Mouse (Mus musculus) stomach, postnatal 0 days (tissue): Measurements from ENCODE around the gene Arid1b. TPM values are rescaled to one million over a fixed set of nuclear protein-coding genes. Genes with fewer than 3 reads are reported as not detected.
A peak's percentile ranks its signal among the peaks of the same experiment; 100 is the strongest.

ENCODE experiments used
- ATAC-seq: fragments of 200-750 bp; cut with Nextera tagmentation; 2 replicates; pipeline ENCODE4 v1.8.0; 2017; ENCODE audit not compliant: low FRiP score, low TSS enrichment
- DNase-seq: peaks from one replicate; pipeline ENCODE4 v3.0.0-alpha.2; 2016; ENCODE audit warnings: low spot score
- H3K27ac ChIP-seq: fragments of 300-500 bp; sonication (generic); replicated peaks from 2 replicates; pipeline ENCODE4 v1.5.1; 2014; ENCODE audit warnings: mild to moderate bottlenecking, control low read depth
- H3K27me3 ChIP-seq: fragments of 300-500 bp; sonication (generic); 2 replicates; pipeline ENCODE4 v1.6.1; 2014; ENCODE audit warnings: low read length; ENCODE audit not compliant: control insufficient read depth, insufficient read depth
- H3K36me3 ChIP-seq: fragments of 300-500 bp; sonication (generic); 2 replicates; pipeline ENCODE4 v1.6.1; 2014; ENCODE audit warnings: low read length, mixed read lengths; ENCODE audit not compliant: control insufficient read depth, insufficient read depth
- H3K4me1 ChIP-seq: fragments of 300-500 bp; sonication (generic); replicated peaks from 2 replicates; pipeline ENCODE4 v1.6.1; 2014; ENCODE audit warnings: antibody characterized with exemption; ENCODE audit not compliant: control insufficient read depth, insufficient read depth
- H3K4me2 ChIP-seq: fragments of 300-500 bp; sonication (generic); replicated peaks from 2 replicates; pipeline ENCODE4 v1.6.1; 2014; ENCODE audit warnings: low read depth, mild to moderate bottlenecking, control low read depth, moderate library complexity
- H3K4me3 ChIP-seq: fragments of 300-500 bp; sonication (generic); 2 replicates; pipeline ENCODE4 v1.5.1; 2014; ENCODE audit warnings: low read depth, low read length, control low read depth
- H3K9ac ChIP-seq: fragments of 300-500 bp; sonication (generic); 2 replicates; pipeline ENCODE4 v1.6.1; 2014; ENCODE audit warnings: mild to moderate bottlenecking, low read length, control low read depth, mixed read lengths
- H3K9me3 ChIP-seq: fragments of 300-500 bp; sonication (generic); 2 replicates; pipeline ENCODE4 v1.6.1; 2016; ENCODE audit warnings: low read length; ENCODE audit not compliant: control insufficient read depth
- CTCF ChIP-seq: IDR thresholded peaks from 2 replicates; pipeline ENCODE4 v1.5.1; 2016; ENCODE audit warnings: antibody characterized with exemption, low read depth, mild to moderate bottlenecking, moderate library complexity
- EP300 ChIP-seq: optimal IDR thresholded peaks from 2 replicates; pipeline ENCODE3; 2016; ENCODE audit warnings: antibody characterized with exemption
- WGBS: fragments of 180-500 bp; shearing (Covaris S2); extraction: QIAGEN DNeasy Blood & Tissue Kit; methylation state at CpG from one replicate; pipeline ENCODE4 v1.1.7; 2014; 5-methylcytosine and 5-hydroxymethylcytosine counted together
- polyA plus RNA-seq: library from polyadenylated mRNA; unstranded; fragments of >200 nt; fragmentation: Nextera tagmentation; extraction: Ambion mirVana; gene quantifications from 2 replicates; pipeline ENCODE4 v1.2.1, GENCODE M21; 2015

Gene Arid1b
- polyA plus RNA-seq, 1 experiment from 2014 or later = 5.6 TPM

GRCm38 (mm10) chr17:4990911-4991560, 3.1 kb upstream of the Arid1b start:
- H3K4me3 ChIP-seq = no peak overlapping the region
- peak overlapping the region; percentile 36 for H3K4me2 ChIP-seq
- peak overlapping the region; percentile 82 for H3K27ac ChIP-seq
- H3K9ac ChIP-seq = peak overlapping the region; percentile 27; the same call in 1 of the 2 replicates
- ATAC-seq = no peak
- H3K9me3 ChIP-seq = no peaks in the 10 kb centered on the region
- DNase-seq = no peak
- H3K4me1 ChIP-seq = no peaks in the 10 kb centered on the region
- WGBS = 53% methylated on average over 16 of the region's 16 CpGs
- TF ChIP-seq EP300 = no peak
- no peak for TF ChIP-seq CTCF
- no peaks in the 10 kb centered on the region for H3K27me3 ChIP-seq
- H3K36me3 ChIP-seq = no peaks in the 10 kb centered on the region

DNA sequence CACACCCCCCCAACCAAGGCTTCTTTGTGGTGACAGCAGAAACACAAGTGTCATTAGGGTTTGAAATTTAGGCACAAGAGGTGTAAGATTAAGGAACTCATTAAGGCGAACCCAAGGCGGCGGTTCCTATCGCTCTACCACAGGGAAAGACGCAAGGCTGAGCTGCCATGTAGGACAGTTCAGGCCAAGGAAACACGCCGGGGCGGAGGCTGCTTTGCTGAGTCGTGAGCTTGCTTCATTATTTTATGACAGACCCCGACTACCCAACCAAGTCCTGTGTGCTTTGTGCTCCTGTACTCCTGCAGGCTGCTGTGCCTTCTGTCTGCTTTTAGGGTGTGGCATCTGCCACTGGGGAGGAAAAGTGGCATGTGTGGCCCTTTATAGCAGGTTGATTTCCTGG, 2.5 kb upstream of the Arid1b start:
- Histone ChIP-seq H3K9ac (peak overlapping the region; percentile 27; the same call in 1 of the 2 replicates), H3K27ac (peak overlapping the region; percentile 82), H3K4me2 (peak overlapping the region; percentile 36), H3K4me1 (no peaks in the 10 kb centered on the region), H3K9me3 (no peaks in the 10 kb centered on the region), H3K4me3 (peak overlapping the region; percentile 6; the same call in 1 of the 2 replicates), H3K36me3 (no peaks in the 10 kb centered on the region), H3K27me3 (no peaks in the 10 kb centered on the region)
- TF ChIP-seq EP300 = no peak
- no peak for TF ChIP-seq CTCF
- ATAC-seq (no peak), DNase-seq (peak; percentile 61)
- 43% methylated on average over 9 of the region's 10 CpGs for WGBS

GRCm38 (mm10) chr17:4993497-4993839, 664 bp upstream of the Arid1b start:
- peak overlapping the region; percentile 99 for H3K9ac ChIP-seq
- H3K4me3 ChIP-seq = peak overlapping the region; percentile 97
- H3K36me3 ChIP-seq = no peaks in the 10 kb centered on the region
- no peaks in the 10 kb centered on the region for H3K9me3 ChIP-seq
- H3K4me2 ChIP-seq = peak overlapping the region; percentile 86
- no peaks in the 10 kb centered on the region for H3K27me3 ChIP-seq
- TF ChIP-seq EP300 = no peak
- no peak for TF ChIP-seq CTCF
- H3K4me1 ChIP-seq = no peaks in the 10 kb centered on the region
- peak overlapping the region; percentile 100 for H3K27ac ChIP-seq
- ATAC-seq (no peak), DNase-seq (no peak)
- WGBS = 5% methylated on average over 9 of the region's 9 CpGs

- WGBS = 2% methylated on average over 16 of the region's 55 CpGs
- Histone ChIP-seq H3K9me3 (no peaks in the 10 kb centered on the region), H3K36me3 (no peaks in the 10 kb centered on the region), H3K9ac (peak overlapping the region; percentile 99), H3K4me3 (peak overlapping the region; percentile 97), H3K27me3 (no peaks in the 10 kb centered on the region), H3K4me1 (no peaks in the 10 kb centered on the region; the same call in 1 of the 2 replicates), H3K4me2 (peak overlapping the region; percentile 86), H3K27ac (peak overlapping the region; percentile 100)
- peak; percentile 24; the same call in 1 of the 2 replicates for ATAC-seq
- TF ChIP-seq CTCF = no peak
- no peak for TF ChIP-seq EP300
- DNase-seq = no peak
Measured at GRCm38 (mm10) chr17:4994504-4994812, 326 bp downstream of the Arid1b start.

GRCm38 (mm10) chr17:4994813-4995560, 855 bp downstream of the Arid1b start:
- DNase-seq (peak; percentile 72), ATAC-seq (peak; percentile 63)
- Histone ChIP-seq H3K4me3 (peak overlapping the region; percentile 97), H3K27ac (peak overlapping the region; percentile 100), H3K27me3 (no peaks in the 10 kb centered on the region), H3K4me2 (peak overlapping the region; percentile 86), H3K9ac (peak overlapping the region; percentile 99), H3K9me3 (no peaks in the 10 kb centered on the region), H3K4me1 (no peaks in the 10 kb centered on the region; the same call in 1 of the 2 replicates), H3K36me3 (no peaks in the 10 kb centered on the region)
- TF ChIP-seq CTCF = no peak
- TF ChIP-seq EP300 = no peak
- WGBS = 0% methylated on average over 33 of the region's 81 CpGs

DNA sequence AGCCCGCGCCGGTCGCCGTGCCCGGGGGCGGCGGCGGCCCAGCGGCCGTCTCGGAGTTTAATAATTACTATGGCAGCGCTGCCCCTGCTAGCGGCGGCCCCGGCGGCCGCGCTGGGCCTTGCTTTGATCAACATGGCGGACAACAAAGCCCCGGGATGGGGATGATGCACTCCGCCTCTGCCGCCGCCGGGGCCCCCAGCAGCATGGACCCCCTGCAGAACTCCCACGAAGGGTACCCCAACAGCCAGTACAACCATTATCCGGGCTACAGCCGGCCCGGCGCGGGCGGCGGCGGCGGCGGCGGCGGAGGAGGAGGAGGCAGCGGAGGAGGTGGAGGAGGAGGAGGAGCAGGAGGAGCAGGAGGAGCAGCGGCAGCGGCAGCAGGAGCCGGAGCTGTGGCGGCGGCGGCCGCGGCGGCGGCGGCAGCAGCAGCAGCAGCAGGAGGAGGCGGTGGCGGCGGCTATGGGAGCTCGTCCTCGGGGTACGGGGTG, 1.5 kb downstream of the Arid1b start:
- Histone ChIP-seq H3K36me3 (no peaks in the 10 kb centered on the region), H3K4me3 (peak overlapping the region; percentile 97), H3K9me3 (no peaks in the 10 kb centered on the region), H3K4me2 (peak overlapping the region; percentile 86), H3K27me3 (no peaks in the 10 kb centered on the region), H3K9ac (peak overlapping the region; percentile 99), H3K27ac (peak overlapping the region; percentile 100), H3K4me1 (no peaks in the 10 kb centered on the region; the same call in 1 of the 2 replicates)
- TF ChIP-seq CTCF (no peak; the same call in 1 of the 2 replicates), EP300 (no peak)
- ATAC-seq = peak; percentile 33
- DNase-seq = peak; percentile 82
- 0% methylated on average over 25 of the region's 56 CpGs for WGBS
